Mouse (Mus musculus) embryonic facial prominence, embryonic 11.5 days (tissue): ENCODE data around the gene Ccdc186. TPM values are rescaled to one million over a fixed set of nuclear protein-coding genes. Genes with fewer than 3 reads are reported as not detected.

ENCODE experiments used
- ATAC-seq: fragments of 200-750 bp; cut with Nextera tagmentation; replicated peaks from 2 replicates; pipeline ENCODE4 v1.8.0; 2017; ENCODE audit warnings: low read depth; ENCODE audit not compliant: insufficient number of reproducible peaks, low FRiP score, low TSS enrichment
- DNase-seq: peaks from one replicate; pipeline ENCODE4 v3.0.0-alpha.2; 2015; ENCODE audit warnings: low spot score
- H3K27ac ChIP-seq: fragments of 300-500 bp; sonication (generic); replicated peaks from 2 replicates; pipeline ENCODE4 v1.5.1; 2014; ENCODE audit warnings: mild to moderate bottlenecking, low read depth, low read length, control low read depth
- H3K27me3 ChIP-seq: fragments of 300-500 bp; sonication (generic); 2 replicates; pipeline ENCODE4 v1.6.1; 2014; ENCODE audit warnings: mild to moderate bottlenecking, low read length, moderate library complexity, mixed read lengths; ENCODE audit not compliant: control insufficient read depth, insufficient read depth
- H3K36me3 ChIP-seq: fragments of 300-500 bp; sonication (generic); replicated peaks from 2 replicates; pipeline ENCODE4 v1.6.1; 2014; ENCODE audit warnings: low read depth, mild to moderate bottlenecking, low read length, moderate library complexity, mixed read lengths; ENCODE audit not compliant: control insufficient read depth, insufficient read depth
- H3K4me1 ChIP-seq: fragments of 300-500 bp; sonication (generic); 2 replicates; pipeline ENCODE4 v1.6.1; 2014; ENCODE audit warnings: low read length, mixed read lengths; ENCODE audit not compliant: control insufficient read depth, insufficient read depth
- H3K4me2 ChIP-seq: fragments of 300-500 bp; sonication (generic); 2 replicates; pipeline ENCODE4 v1.6.1; 2014; ENCODE audit warnings: low read depth, mild to moderate bottlenecking, control low read depth, low read length, moderate library complexity
- H3K4me3 ChIP-seq: fragments of 300-500 bp; sonication (generic); 2 replicates; pipeline ENCODE4 v1.5.1; 2014; ENCODE audit warnings: low read depth, low read length, control low read depth
- H3K9ac ChIP-seq: fragments of 300-500 bp; sonication (generic); replicated peaks from 2 replicates; pipeline ENCODE4 v1.6.1; 2014; ENCODE audit warnings: mild to moderate bottlenecking, control low read depth, low read length
- H3K9me3 ChIP-seq: fragments of 300-500 bp; sonication (generic); replicated peaks from 2 replicates; pipeline ENCODE4 v1.6.1; 2016; ENCODE audit warnings: mild to moderate bottlenecking, low read length, inconsistent platforms, mixed read lengths; ENCODE audit not compliant: control insufficient read depth
- WGBS: fragments of 180-500 bp; shearing (Covaris S2); extraction: QIAGEN DNeasy Blood & Tissue Kit; methylation state at CpG from one replicate; pipeline ENCODE4 v1.1.7; 2014; 5-methylcytosine and 5-hydroxymethylcytosine counted together
- polyA plus RNA-seq: library from polyadenylated mRNA; unstranded; fragments of >200 nt; fragmentation: Nextera tagmentation; extraction: Ambion mirVana; gene quantifications from 2 replicates; pipeline ENCODE4 v1.2.1, GENCODE M21; 2014

Ccdc186 gene
- polyA plus RNA-seq, 1 experiment from 2014 or later: 21.4 TPM

GRCm38 (mm10) chr19:56829267-56829666 is 7.3 kb upstream of the Ccdc186 start:
- Histone ChIP-seq H3K9me3 (no peaks in the 10 kb centered on the region), H3K36me3 (no peaks in the 10 kb centered on the region), H3K4me2 (no peak overlapping the region), H3K9ac (no peak overlapping the region), H3K27ac (no peak overlapping the region), H3K27me3 (no peaks in the 10 kb centered on the region), H3K4me1 (no peaks in the 10 kb centered on the region), H3K4me3 (no peak overlapping the region)
- DNase-seq (no peak), ATAC-seq (no peak)
- WGBS: 90% methylated on average over 9 of the region's 9 CpGs

DNA sequence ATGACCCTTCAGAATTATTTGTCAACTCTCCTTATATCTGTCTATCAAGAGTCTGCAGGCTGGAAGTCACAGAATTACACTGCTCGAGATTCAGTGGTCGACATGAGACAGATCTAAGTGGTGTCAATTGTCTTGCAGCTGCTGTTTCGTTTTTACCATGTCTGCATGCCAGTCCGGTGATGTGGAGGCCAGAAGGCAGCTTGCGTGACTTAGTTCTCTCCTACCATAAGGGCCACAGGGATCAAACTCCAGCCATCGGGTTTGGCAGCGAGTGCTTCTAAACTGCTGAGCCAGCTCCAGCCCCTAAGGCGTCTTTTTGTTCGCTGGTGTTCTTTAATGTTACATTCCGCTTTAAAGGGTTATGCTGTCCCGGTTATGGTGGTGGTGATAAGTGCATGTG is 6.3 kb upstream of the Ccdc186 start:
- ATAC-seq: no peak
- 79% methylated on average over 11 of the region's 11 CpGs for WGBS

GRCm38 (mm10) chr19:56826047-56826631 is 4.1 kb upstream of the Ccdc186 start, which contains the start of gene Tdrd1:
Gene Tdrd1 (plus strand): TSS chr19:56826209.
- DNase-seq: peak; percentile 21

More for the DNA sequence above, 6.3 kb upstream of the Ccdc186 start:
- Histone ChIP-seq H3K4me3 (no peak overlapping the region), H3K4me1 (no peaks in the 10 kb centered on the region), H3K9me3 (no peaks in the 10 kb centered on the region), H3K9ac (no peak overlapping the region), H3K27me3 (no peaks in the 10 kb centered on the region), H3K27ac (no peak overlapping the region), H3K36me3 (no peaks in the 10 kb centered on the region), H3K4me2 (no peak overlapping the region)
- DNase-seq: no peak

DNA sequence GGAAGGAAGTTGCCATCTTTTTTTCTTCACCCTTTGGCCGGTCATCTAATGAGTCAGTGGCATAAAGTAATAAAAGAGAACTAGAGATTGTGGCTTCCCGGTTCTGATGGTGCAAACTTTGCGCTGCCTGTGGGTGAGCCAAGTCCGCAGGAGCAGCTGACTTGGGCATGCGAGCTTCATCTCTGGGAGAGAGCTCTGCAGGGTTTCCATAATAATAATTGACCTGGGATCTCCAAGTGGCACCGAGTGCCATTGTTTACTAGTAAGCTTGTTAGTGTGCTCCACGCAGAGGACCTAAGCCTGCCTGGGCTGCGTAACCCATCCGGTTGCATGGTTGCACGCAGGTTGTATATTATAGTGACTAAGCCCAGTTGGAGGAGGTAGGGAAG is 452 bp upstream of the Ccdc186 start:
- Histone ChIP-seq H3K4me3 (peak overlapping the region; percentile 96), H3K9ac (peak overlapping the region; percentile 38), H3K27me3 (no peaks in the 10 kb centered on the region), H3K36me3 (no peaks in the 10 kb centered on the region), H3K4me1 (no peaks in the 10 kb centered on the region), H3K9me3 (no peaks in the 10 kb centered on the region), H3K27ac (no peak overlapping the region), H3K4me2 (peak overlapping the region; percentile 48)
- DNase-seq (no peak), ATAC-seq (peak; percentile 56)
- 30% methylated on average over 10 of the region's 10 CpGs for WGBS

More at GRCm38 (mm10) chr19:56826047-56826631, 4.1 kb upstream of the Ccdc186 start, which contains the start of gene Tdrd1:
- H3K27ac ChIP-seq: no peak within 1 kb of the TSS
- no peak within 1 kb of the TSS for H3K4me3 ChIP-seq
- H3K9me3 ChIP-seq: no peaks in the 10 kb centered on the region
- WGBS: 58% methylated on average over 44 of the region's 44 CpGs
- no peaks in the 10 kb centered on the region for H3K27me3 ChIP-seq
- no peak for ATAC-seq
- no peak within 1 kb of the TSS for H3K9ac ChIP-seq
- H3K4me1 ChIP-seq: no peaks in the 10 kb centered on the region
- H3K36me3 ChIP-seq: no peaks in the 10 kb centered on the region
- peak within 1 kb of the TSS; percentile 23; the same call in 1 of the 2 replicates for H3K4me2 ChIP-seq

DNA sequence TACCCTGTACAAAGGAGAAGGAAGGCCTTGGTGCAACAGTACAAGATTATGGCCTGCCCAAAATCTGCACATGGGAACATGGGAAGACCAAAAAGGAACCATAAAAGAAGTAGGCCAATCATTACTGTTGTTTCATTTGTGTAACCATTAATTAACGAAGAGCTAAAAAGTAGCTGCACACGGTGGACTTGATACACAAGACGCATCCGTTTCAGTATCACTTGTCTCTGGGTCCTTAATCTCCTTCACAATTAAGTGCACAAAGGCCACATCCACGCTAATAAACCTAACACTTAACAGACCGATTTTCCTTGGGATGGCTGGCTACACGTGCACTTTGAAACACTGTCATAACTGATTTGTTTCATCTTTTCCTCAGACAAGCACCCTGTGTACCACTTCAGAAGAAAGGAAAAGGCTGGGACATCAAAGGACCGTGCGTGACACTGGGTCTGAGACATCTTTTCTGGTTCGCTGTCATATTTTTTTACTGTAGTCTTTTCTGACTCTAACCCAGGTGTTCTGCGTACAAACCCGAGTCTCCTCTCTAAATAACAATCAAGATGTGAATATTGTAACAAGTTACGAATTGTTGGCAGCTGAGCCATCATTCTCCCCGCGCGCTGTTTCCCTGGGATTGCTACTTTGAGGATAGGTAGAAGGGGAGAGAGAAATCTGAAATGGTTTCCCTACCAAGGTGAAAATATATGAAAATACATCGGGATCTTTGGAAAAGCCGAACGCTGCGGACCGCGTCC is 771 bp downstream of the Ccdc186 start:
- H3K27ac ChIP-seq: no peak overlapping the region
- ATAC-seq (no peak), DNase-seq (peak; percentile 22)
- no peaks in the 10 kb centered on the region for H3K4me1 ChIP-seq
- 8% methylated on average over 22 of the region's 22 CpGs for WGBS
- no peaks in the 10 kb centered on the region for H3K36me3 ChIP-seq
- no peaks in the 10 kb centered on the region for H3K9me3 ChIP-seq
- no peaks in the 10 kb centered on the region for H3K27me3 ChIP-seq
- H3K9ac ChIP-seq: peak overlapping the region; percentile 80
- H3K4me3 ChIP-seq: peak overlapping the region; percentile 96
- H3K4me2 ChIP-seq: peak overlapping the region; percentile 60

DNA sequence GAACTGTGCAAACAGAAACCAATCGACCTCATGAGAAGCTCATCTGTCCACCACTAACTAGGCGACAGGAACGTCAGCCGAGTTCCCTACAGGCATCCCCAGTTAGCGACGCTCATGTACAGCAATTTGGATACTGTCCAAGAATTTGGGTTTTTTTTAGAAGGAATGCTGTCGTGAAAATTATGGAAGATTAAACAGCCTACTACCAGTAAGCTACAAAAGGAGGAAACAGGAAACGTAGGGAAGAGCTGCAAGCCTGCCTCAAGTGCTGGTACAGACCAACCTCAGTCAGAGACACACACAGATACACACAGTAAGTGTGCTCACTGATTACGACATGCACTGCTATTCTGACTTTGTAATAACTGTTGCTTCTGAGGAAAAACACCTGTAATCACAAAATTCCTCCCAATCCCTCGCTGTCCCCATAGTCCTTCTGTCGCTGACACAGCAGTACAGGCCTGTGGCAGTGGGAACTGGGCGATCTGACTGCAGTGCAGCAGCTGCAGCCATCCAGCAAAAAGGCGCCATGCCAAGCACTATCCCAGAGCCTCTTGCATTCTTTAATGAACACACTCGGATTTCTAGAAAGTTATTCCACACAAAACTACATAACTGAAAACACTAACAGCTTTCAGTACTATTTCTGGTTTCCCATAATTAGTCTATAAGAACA is 4.0 kb downstream of the Ccdc186 start:
- Histone ChIP-seq H3K4me3 (no peak overlapping the region), H3K27me3 (no peaks in the 10 kb centered on the region), H3K9me3 (no peaks in the 10 kb centered on the region), H3K27ac (no peak overlapping the region), H3K4me1 (no peaks in the 10 kb centered on the region), H3K4me2 (no peak overlapping the region), H3K36me3 (no peaks in the 10 kb centered on the region), H3K9ac (no peak overlapping the region)
- ATAC-seq (no peak), DNase-seq (no peak)
- WGBS: 60% methylated on average over 14 of the region's 14 CpGs

DNA sequence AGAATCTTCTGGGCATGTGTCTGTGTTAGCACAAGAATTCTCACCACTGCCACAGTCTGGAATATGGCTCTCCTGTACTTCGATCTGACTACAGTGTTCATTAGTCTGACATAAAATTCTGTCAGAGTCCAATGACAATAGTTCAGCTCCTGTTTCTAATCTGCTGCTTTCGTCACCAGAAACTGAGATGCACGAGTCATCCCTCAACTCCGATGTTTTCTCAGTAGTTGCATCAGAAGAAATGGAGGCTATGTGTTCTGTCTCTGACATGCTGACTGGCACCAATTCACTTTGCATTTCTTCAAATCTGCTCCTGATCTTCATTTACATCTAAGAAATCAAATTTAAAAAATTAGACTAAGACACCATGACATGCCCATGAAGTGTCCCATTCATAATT is 8.6 kb downstream of the Ccdc186 start:
- Histone ChIP-seq H3K9ac (no peak overlapping the region), H3K9me3 (no peaks in the 10 kb centered on the region), H3K27ac (no peak overlapping the region), H3K4me3 (no peak overlapping the region), H3K36me3 (no peaks in the 10 kb centered on the region; the same call in none of the 2 replicates), H3K4me1 (no peaks in the 10 kb centered on the region), H3K27me3 (no peaks in the 10 kb centered on the region), H3K4me2 (no peak overlapping the region)
- WGBS: 86% methylated on average over 4 of the region's 4 CpGs
- DNase-seq (no peak), ATAC-seq (no peak)

DNA sequence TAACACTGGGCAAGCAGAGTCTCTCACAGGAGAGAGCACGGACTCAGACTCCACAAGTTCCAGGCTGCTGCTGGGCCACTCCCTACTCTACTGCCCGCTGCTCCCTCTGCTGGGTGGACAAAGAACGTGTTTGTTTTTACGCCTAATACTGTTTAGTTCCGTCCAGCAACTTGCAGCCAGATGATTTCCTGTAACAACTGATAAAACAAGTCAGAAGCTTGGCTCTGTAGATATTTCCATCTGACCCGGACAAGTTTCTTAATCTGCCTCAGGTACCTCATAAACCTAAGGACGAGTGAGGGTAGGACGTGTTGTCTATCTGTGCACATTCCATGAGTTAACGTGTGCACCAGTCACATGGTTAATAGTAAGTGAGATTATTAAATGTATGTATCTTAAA is 10.4 kb downstream of the Ccdc186 start:
- Histone ChIP-seq H3K4me2 (no peak overlapping the region), H3K27ac (no peak overlapping the region), H3K27me3 (no peaks in the 10 kb centered on the region), H3K4me3 (no peak overlapping the region), H3K4me1 (no peaks in the 10 kb centered on the region), H3K9ac (no peak overlapping the region), H3K36me3 (peaks cover 2% of the 10 kb centered on the region), H3K9me3 (no peaks in the 10 kb centered on the region)
- DNase-seq (peak; percentile 69), ATAC-seq (no peak)
- 42% methylated on average over 9 of the region's 9 CpGs for WGBS
